Mouse (Mus musculus) CH12.LX (cell line): Measurements from ENCODE around the gene Casq2. TPM values are rescaled to one million over a fixed set of nuclear protein-coding genes. Genes with fewer than 3 reads are reported as not detected.

Experiments
- DNase-seq: peaks from one replicate; pipeline ENCODE4 v3.0.0-alpha.2; 2013; ENCODE audit errors: extremely low read depth
- H3K27ac ChIP-seq: 2 replicates; pipeline ENCODE4 v1.5.1; 2012; ENCODE audit warnings: low read depth, mild to moderate bottlenecking, control low read depth, moderate library complexity; ENCODE audit not compliant: insufficient read depth
- H3K27me3 ChIP-seq: replicated peaks from 2 replicates; pipeline ENCODE3; 2012; ENCODE audit warnings: inconsistent platforms
- H3K36me3 ChIP-seq, 2 experiments: replicated peaks in 1 of 2; 2 replicates each; pipeline versions ENCODE3 to v1.6.1; 2012; ENCODE audit warnings: inconsistent platforms in 1 of 2, low read length in 1 of 2, mild to moderate bottlenecking in 1 of 2, mixed read lengths in 1 of 2, moderate library complexity in 1 of 2; ENCODE audit not compliant: control insufficient read depth in 1 of 2, insufficient read depth in 1 of 2
- H3K4me1 ChIP-seq, 2 experiments: 2 replicates each; pipeline ENCODE4 v1.6.1; 2012; ENCODE audit warnings: inconsistent platforms in 1 of 2, moderate library complexity in 1 of 2; ENCODE audit not compliant: insufficient read depth in 2 of 2, control insufficient read depth in 1 of 2
- H3K4me2 ChIP-seq: 2 replicates; pipeline ENCODE4 v1.6.1; 2012; ENCODE audit warnings: low read depth, mild to moderate bottlenecking, control low read depth; ENCODE audit not compliant: poor library complexity, insufficient read depth, severe bottlenecking
- H3K4me3 ChIP-seq, 3 experiments: fragments of 150-350 bp in 1 of 3; sonication (generic) in 1 of 3; replicated peaks in 1 of 3; 2 replicates each; pipeline versions ENCODE3 to v1.5.1; 2011 to 2012; ENCODE audit warnings: low read depth in 2 of 3, low read length in 2 of 3, mild to moderate bottlenecking in 2 of 3, moderate library complexity in 2 of 3, control low read depth in 1 of 3, improper control_type of control experiment in 1 of 3, inconsistent platforms in 1 of 3, mixed read lengths in 1 of 3; ENCODE audit not compliant: poor library complexity in 1 of 3
- H3K79me2 ChIP-seq: replicated peaks from 2 replicates; pipeline ENCODE4 v1.6.1; 2012; ENCODE audit warnings: mild to moderate bottlenecking, moderate library complexity; ENCODE audit not compliant: control insufficient read depth, poor library complexity, insufficient read depth, severe bottlenecking; ENCODE audit errors: extremely low read depth
- H3K9ac ChIP-seq: 2 replicates; pipeline ENCODE4 v1.6.1; 2012; ENCODE audit warnings: low read depth, mild to moderate bottlenecking, control low read depth, moderate library complexity; ENCODE audit not compliant: insufficient read depth
- H3K9me3 ChIP-seq: replicated peaks from 2 replicates; pipeline ENCODE3; 2012; ENCODE audit warnings: low read length, inconsistent platforms, mixed read lengths
- BHLHE40 ChIP-seq: IDR thresholded peaks from 2 replicates; pipeline ENCODE4 v1.6.1; 2011; ENCODE audit warnings: mild to moderate bottlenecking, low read depth, low read length, improper control_type of control experiment
- CHD1 ChIP-seq: IDR thresholded peaks from 2 replicates; pipeline ENCODE4 v1.6.1; 2012; ENCODE audit warnings: low read depth, low read length, improper control_type of control experiment, inconsistent platforms
- EP300 ChIP-seq: IDR thresholded peaks from 2 replicates; pipeline ENCODE4 v1.6.1; 2011; ENCODE audit warnings: low read length, improper control_type of control experiment
- HCFC1 ChIP-seq: IDR thresholded peaks from 2 replicates; pipeline ENCODE4 v1.6.1; 2012; ENCODE audit warnings: low read depth, mild to moderate bottlenecking, inconsistent platforms, low read length, improper control_type of control experiment
- KAT2A ChIP-seq: IDR thresholded peaks from 2 replicates; pipeline ENCODE4 v1.6.1; 2012; ENCODE audit warnings: low read length, improper control_type of control experiment, inconsistent platforms; ENCODE audit not compliant: insufficient replicate concordance
- MAFK ChIP-seq: IDR thresholded peaks from 2 replicates; pipeline ENCODE4 v1.6.1; 2011; ENCODE audit warnings: low read length, improper control_type of control experiment; ENCODE audit not compliant: insufficient replicate concordance
- MAX ChIP-seq: IDR thresholded peaks from 2 replicates; pipeline ENCODE4 v1.6.1; 2011; ENCODE audit warnings: low read length, improper control_type of control experiment
- MEF2A ChIP-seq: IDR thresholded peaks from 2 replicates; pipeline ENCODE4 v1.6.1; 2014; ENCODE audit warnings: low read depth, mild to moderate bottlenecking, inconsistent platforms, low read length, improper control_type of control experiment, borderline replicate concordance
- MYC ChIP-seq: IDR thresholded peaks from 2 replicates; pipeline ENCODE4 v1.6.1; 2011; ENCODE audit warnings: low read depth, mild to moderate bottlenecking, improper control_type of control experiment, low read length
- PAX5 ChIP-seq: IDR thresholded peaks from 2 replicates; pipeline ENCODE4 v1.6.1; 2012; ENCODE audit warnings: low read length, inconsistent platforms, mixed read lengths
- POLR2A ChIP-seq: IDR thresholded peaks from 2 replicates; pipeline ENCODE4 v1.6.1; 2011; ENCODE audit warnings: low read depth, mild to moderate bottlenecking, improper control_type of control experiment, low read length
- RAD21 ChIP-seq: IDR thresholded peaks from 2 replicates; pipeline ENCODE4 v1.6.1; 2011; ENCODE audit warnings: low read depth, mild to moderate bottlenecking, low read length, improper control_type of control experiment, moderate library complexity
- SIN3A ChIP-seq: IDR thresholded peaks from 2 replicates; pipeline ENCODE4 v1.6.1; 2012; ENCODE audit warnings: low read length, improper control_type of control experiment, inconsistent platforms
- SMC3 ChIP-seq: IDR thresholded peaks from 2 replicates; pipeline ENCODE4 v1.6.1; 2011; ENCODE audit warnings: low read depth, low read length, improper control_type of control experiment
- TBP ChIP-seq: conservative IDR thresholded peaks from 2 replicates; pipeline ENCODE4 v1.6.1; 2011; ENCODE audit warnings: low read depth, low read length, improper control_type of control experiment
- TCF12 ChIP-seq: IDR thresholded peaks from 2 replicates; pipeline ENCODE4 v1.6.1; 2014; ENCODE audit warnings: low read depth, mild to moderate bottlenecking, inconsistent platforms, low read length, improper control_type of control experiment
- UBTF ChIP-seq: IDR thresholded peaks from 2 replicates; pipeline ENCODE4 v1.6.1; 2012; ENCODE audit warnings: low read depth, mild to moderate bottlenecking, inconsistent platforms, low read length, improper control_type of control experiment, moderate library complexity
- USF2 ChIP-seq: conservative IDR thresholded peaks from 2 replicates; pipeline ENCODE4 v1.6.1; 2011; ENCODE audit warnings: low read depth, low read length, improper control_type of control experiment
- ZMIZ1 ChIP-seq: IDR thresholded peaks from 2 replicates; pipeline ENCODE4 v1.6.1; 2012; ENCODE audit warnings: low read depth, mild to moderate bottlenecking, inconsistent platforms, low read length, improper control_type of control experiment
- dilution Hi-C: fragments of 300-500 bp; cut with MboI; formaldehyde crosslinking; loops from 2 replicates; pipeline ENCODE4 v1.14.3; 2020; ENCODE audit warnings: low sequenced_read_pairs; ENCODE audit not compliant: extremely low pct_unique_long_range_greater_than_20kb, extremely low pct_ligation_motif_present
- in situ Hi-C: fragments of 300-500 bp; cut with MboI; formaldehyde crosslinking; loops from 3 replicates; pipeline ENCODE4 v1.14.3; 2019; ENCODE audit warnings: low sequenced_read_pairs, low pct_ligation_motif_present, low pct_unique_long_range_greater_than_20kb, mixed read lengths
- polyA plus RNA-seq: library from polyadenylated mRNA; unstranded; fragments of >175 nt; gene quantifications from 2 replicates; pipeline ENCODE4 v1.2.1, GENCODE M21; 2012; ENCODE audit warnings: low read depth; ENCODE audit not compliant: insufficient read length
- total RNA-seq, 2 experiments: library from RNA; depleted of rRNA; stranded (reverse); fragments of 300-350 nt in 1 of 2; fragments of >200 nt in 1 of 2; gene quantifications; 2 replicates each; pipeline ENCODE4 v1.2.3; 2012 to 2014

Gene Casq2
- total and polyA plus RNA-seq, 3 experiments, result not detected

- in situ Hi-C loops (no loop called here), dilution Hi-C loops (no loop called here)
- H3K36me3 ChIP-seq, result no peaks in the 10 kb centered on the region
These were observed 60.2 kb downstream of the Casq2 start for GRCm38 (mm10) chr3:102146428-102146827.

GRCm38 (mm10) chr3:102147189-102147588, 61.0 kb downstream of the Casq2 start:
- Histone ChIP-seq H3K27me3 (no peaks in the 10 kb centered on the region), H3K27ac (no peak overlapping the region), H3K9me3 (no peaks in the 10 kb centered on the region), H3K79me2 (no peaks in the 10 kb centered on the region), H3K4me2 (no peak overlapping the region), H3K4me1 (peaks cover 0 to 5% of the 10 kb centered on the region in 2 experiments; a peak in 1 of 4 replicates), H3K9ac (no peak overlapping the region), H3K4me3 (no peak overlapping the region)
- DNase-seq, result no peak
- dilution Hi-C loops, result no loop called here
- in situ Hi-C loops, result no loop called here
- TF ChIP-seq MAFK, result no peak
- TF ChIP-seq PAX5, result no peak
- no peak for TF ChIP-seq SIN3A
- TF ChIP-seq TBP, result no peak
- TF ChIP-seq, all 38 proteins: peak for 0
- H3K36me3 ChIP-seq, result no peaks in the 10 kb centered on the region

More at GRCm38 (mm10) chr3:102146428-102146827, 60.2 kb downstream of the Casq2 start:
- DNase-seq, result no peak
- Histone ChIP-seq H3K4me3 (no peak overlapping the region), H3K9me3 (no peaks in the 10 kb centered on the region), H3K27me3 (no peaks in the 10 kb centered on the region), H3K4me2 (no peak overlapping the region), H3K9ac (no peak overlapping the region), H3K79me2 (no peaks in the 10 kb centered on the region), H3K4me1 (no peaks in the 10 kb centered on the region), H3K27ac (no peak overlapping the region)
- TF ChIP-seq SMC3, result no peak
- no peak for TF ChIP-seq UBTF
- TF ChIP-seq EP300, result no peak
- TF ChIP-seq MEF2A, result no peak
- TF ChIP-seq POLR2A, result no peak
- TF ChIP-seq MAX, result no peak
- TF ChIP-seq TCF12, result no peak
- TF ChIP-seq ZMIZ1, result no peak
- TF ChIP-seq BHLHE40, result no peak
- no peak for TF ChIP-seq USF2
- TF ChIP-seq MYC, result no peak
- no peak for TF ChIP-seq HCFC1
- no peak for TF ChIP-seq RAD21
- TF ChIP-seq KAT2A, result no peak
- no peak for TF ChIP-seq CHD1
